Mouse (Mus musculus): ENCODE measurements around the gene Ctbp1.

Ctbp1 gene

GRCm38 (mm10) chr5:33244377-33244920 is 30.3 kb downstream of the Ctbp1 start:
- no peak for DNase-seq (ENCODE audit: low spot score)

- no peak for DNase-seq (ENCODE audit: low spot score)
These were observed 34.9 kb downstream of the Ctbp1 start for GRCm38 (mm10) chr5:33239934-33240333.

- no peak for DNase-seq (ENCODE audit: low spot score)
These were observed 35.6 kb downstream of the Ctbp1 start for GRCm38 (mm10) chr5:33239111-33239714.

GRCm38 (mm10) chr5:33238256-33238645 is 36.5 kb downstream of the Ctbp1 start:
- DNase-seq (ENCODE audit: low spot score): no peak

- no peak for DNase-seq (ENCODE audit: low spot score)
These were observed 37.1 kb downstream of the Ctbp1 start for GRCm38 (mm10) chr5:33237600-33238255.

- DNase-seq (ENCODE audit: low spot score): no peak
These were observed 40.3 kb downstream of the Ctbp1 start for GRCm38 (mm10) chr5:33234391-33235031.

- DNase-seq (ENCODE audit: low spot score): no peak
These were observed 42.0 kb downstream of the Ctbp1 start for GRCm38 (mm10) chr5:33232791-33233190.

GRCm38 (mm10) chr5:33230285-33230684 is 44.5 kb downstream of the Ctbp1 start:
- DNase-seq (ENCODE audit: low spot score): no peak

- peak; percentile 62 for DNase-seq (ENCODE audit: low spot score)
These were observed 46.4 kb downstream of the Ctbp1 start for GRCm38 (mm10) chr5:33228428-33228827.

GRCm38 (mm10) chr5:33225673-33226072 is 49.1 kb downstream of the Ctbp1 start:
- no peak for DNase-seq (ENCODE audit: low spot score)

GRCm38 (mm10) chr5:33224491-33224890 is 50.3 kb downstream of the Ctbp1 start:
- DNase-seq (ENCODE audit: low spot score): no peak

- no peak for DNase-seq (ENCODE audit: low spot score)
These were observed 51.7 kb downstream of the Ctbp1 start for GRCm38 (mm10) chr5:33222841-33223744.

- no peak for DNase-seq (ENCODE audit: low spot score)
These were observed 52.4 kb downstream of the Ctbp1 start for GRCm38 (mm10) chr5:33222389-33222788.

GRCm38 (mm10) chr5:33220350-33221044 is 54.3 kb downstream of the Ctbp1 start:
- DNase-seq (ENCODE audit: low spot score): no peak

- no peak for DNase-seq (ENCODE audit: low spot score)
These were observed 55.0 kb downstream of the Ctbp1 start for GRCm38 (mm10) chr5:33219831-33220230.

GRCm38 (mm10) chr5:33218746-33219449 is 55.9 kb downstream of the Ctbp1 start:
- no peak for DNase-seq (ENCODE audit: low spot score)

- peak; percentile 52 for DNase-seq (ENCODE audit: low spot score)
These were observed 56.7 kb downstream of the Ctbp1 start, which contains the start of gene Spon2 for GRCm38 (mm10) chr5:33218081-33218480. Gene Spon2, minus strand, starts transcription at chr5:33218455.

GRCm38 (mm10) chr5:33217663-33218062 is 57.1 kb downstream of the Ctbp1 start:
- DNase-seq (ENCODE audit: low spot score): no peak

- no peak for DNase-seq (ENCODE audit: low spot score)
These were observed 60.1 kb downstream of the Ctbp1 start for GRCm38 (mm10) chr5:33214723-33215122.

GRCm38 (mm10) chr5:33211254-33211653 is 63.5 kb downstream of the Ctbp1 start:
- no peak for DNase-seq (ENCODE audit: low spot score)

- DNase-seq (ENCODE audit: low spot score): no peak
These were observed 64.3 kb downstream of the Ctbp1 start for GRCm38 (mm10) chr5:33210515-33210914.

All from retina, embryonic 14.5 days (tissue).